Mouse (Mus musculus) right cerebral cortex, adult 18-20 months (tissue): ENCODE data around the gene Olfr1480.

Experiments
- DNase-seq: peaks from one replicate; pipeline ENCODE4 v3.0.0; 2022; ENCODE audit warnings: mixed read lengths

The Olfr1480 gene

DNA sequence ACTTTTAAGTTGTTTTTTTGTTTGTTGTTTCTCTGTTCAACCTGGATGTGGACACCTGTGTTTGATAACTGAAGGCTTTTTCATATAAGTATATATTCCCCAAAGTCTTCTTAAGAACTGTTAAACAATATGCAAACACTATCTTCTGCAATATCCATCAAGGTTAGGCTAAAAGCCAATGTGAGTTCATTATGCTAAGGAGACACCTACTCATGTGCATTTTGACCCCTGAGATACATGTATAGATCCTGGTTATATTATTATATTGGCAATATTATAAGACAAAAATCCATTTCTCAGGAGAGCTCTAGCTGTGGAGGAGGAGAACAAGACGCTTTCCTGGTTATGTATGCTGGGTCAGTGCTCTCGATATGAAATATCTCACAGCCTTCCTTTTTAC, at the start of gene Olfr1480:
Gene Olfr1480, plus strand, starts transcription at position 301 of the 400 bp plus-strand sequence.
- DNase-seq = no peak

DNA sequence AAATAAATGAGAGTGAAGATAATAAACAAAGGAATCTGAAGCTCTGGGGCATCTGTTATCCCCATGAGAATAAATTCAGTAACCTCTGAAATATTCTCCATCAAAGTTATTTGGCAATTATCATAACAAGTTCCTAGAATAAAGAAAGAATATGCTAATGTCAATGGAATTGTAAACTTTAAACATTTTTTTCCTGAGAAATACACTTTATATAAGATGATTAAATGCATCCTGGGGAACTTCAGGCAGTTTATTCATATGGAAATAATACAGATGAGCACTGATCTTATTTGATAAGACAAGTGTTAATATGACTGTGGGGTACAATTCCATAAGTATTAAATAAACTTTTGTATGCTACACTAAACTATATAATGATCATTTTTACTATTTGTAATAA, 47.6 kb upstream of the Olfr1480 start, which contains the start of gene Olfr1475:
Gene Olfr1475, minus strand, starts transcription at position 101 of the 400 bp plus-strand sequence.
- DNase-seq = no peak

DNA sequence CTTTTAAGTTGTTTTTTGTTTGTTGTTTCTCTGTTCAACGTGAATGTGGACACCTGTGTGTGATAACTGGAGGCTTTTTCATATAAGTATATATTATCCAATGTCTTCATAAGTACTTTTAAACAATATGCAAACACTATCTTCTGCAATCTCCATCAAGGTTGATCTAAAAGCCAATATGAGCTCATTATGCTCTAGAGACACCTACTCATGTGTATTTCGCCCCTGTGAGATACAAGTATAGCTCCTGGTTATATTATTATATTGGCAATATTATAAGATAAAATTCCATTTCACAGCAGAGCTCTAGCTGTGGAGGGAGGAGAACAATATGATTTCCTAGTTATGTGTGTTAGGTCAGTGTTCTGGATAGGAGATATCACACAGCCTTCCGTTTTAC, 27.5 kb upstream of the Olfr1480 start, which contains the start of gene Olfr1477:
Gene Olfr1477, plus strand, starts transcription at position 301 of the 400 bp plus-strand sequence.
- no peak for DNase-seq
